Mouse (Mus musculus): ENCODE measurements around the gene Pdxdc1. TPM values are rescaled to one million over a fixed set of nuclear protein-coding genes. Genes with fewer than 3 reads are reported as not detected.

Gene Pdxdc1
- polyA plus RNA-seq, 2 experiments = 105 to 109 TPM

DNA sequence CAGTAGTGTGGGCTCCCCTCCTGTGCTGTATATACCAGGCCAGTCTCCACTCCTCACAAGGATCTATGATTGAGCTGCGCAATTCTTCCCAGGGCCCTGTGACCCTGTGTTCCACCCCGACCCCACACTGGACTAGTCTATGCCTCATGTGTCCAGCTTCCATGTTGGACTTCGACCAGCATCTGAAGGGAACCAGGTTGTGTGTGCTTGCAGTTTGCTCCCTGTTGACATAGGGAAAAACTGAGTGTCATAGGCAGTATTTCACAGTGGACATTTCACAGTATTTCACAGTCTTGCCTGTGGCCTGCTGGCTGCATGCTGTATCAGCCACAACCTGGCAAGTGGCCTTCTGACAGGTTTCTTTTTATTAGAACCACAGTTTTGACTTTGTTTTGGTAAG, 89.7 kb downstream of the Pdxdc1 start:
- Histone ChIP-seq H3K4me2 (replicated peaks; ENCODE audit: low read depth, low read length, severe bottlenecking) (no peak overlapping the region), H3K9me3 (ENCODE audit: control insufficient read depth, low read length) (no peaks in the 10 kb centered on the region), H3K36me3 (ENCODE audit: control insufficient read depth, insufficient read depth, low read length) (peaks cover 75% of the 10 kb centered on the region), H3K4me1 (ENCODE audit: control insufficient read depth, insufficient read depth, low read length) (no peaks in the 10 kb centered on the region), H3K27ac (replicated peaks; ENCODE audit: low read depth, low read length) (no peak overlapping the region), H3K9ac (ENCODE audit: low read depth, low read length, severe bottlenecking) (no peak overlapping the region), H3K4me3 (replicated peaks; ENCODE audit: low read length) (no peak overlapping the region), H3K27me3 (ENCODE audit: control insufficient read depth, insufficient read depth, low read length) (no peaks in the 10 kb centered on the region)
- no peak for TF ChIP-seq POLR2A (IDR thresholded peaks at IDR 0.05; ENCODE audit: borderline replicate concordance, extremely low read depth, insufficient read depth, insufficient read length)
- WGBS = 91% methylated on average over 3 of the region's 3 CpGs
- ATAC-seq (ENCODE audit: low FRiP score, low read depth) = no peak
- no peak for DNase-seq (ENCODE audit: low spot score)

DNA sequence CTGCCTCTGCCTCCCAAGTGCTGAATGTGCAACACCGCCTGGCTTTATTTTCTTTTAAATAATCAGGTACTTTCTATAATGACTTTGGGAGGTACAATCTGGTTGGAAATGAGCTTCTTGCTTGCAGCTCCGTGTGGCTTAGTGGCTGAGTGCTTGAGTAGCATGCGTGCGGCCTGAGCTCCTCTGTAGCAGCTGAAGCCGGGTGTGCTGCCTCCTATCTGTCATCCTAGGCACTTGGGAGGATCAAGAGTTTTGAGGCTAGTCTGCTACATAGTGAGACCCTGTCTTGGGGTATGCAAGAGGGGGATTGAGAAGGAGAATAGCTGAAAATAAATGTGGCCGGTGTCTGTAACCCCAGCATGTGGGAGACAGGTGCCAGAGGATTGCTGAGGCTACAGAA, 90.8 kb downstream of the Pdxdc1 start:
- ATAC-seq (ENCODE audit: low FRiP score, low read depth) (no peak), DNase-seq (ENCODE audit: low spot score) (no peak)
- Histone ChIP-seq H3K9ac (ENCODE audit: low read depth, low read length, severe bottlenecking) (no peak overlapping the region), H3K27ac (replicated peaks; ENCODE audit: low read depth, low read length) (no peak overlapping the region), H3K4me1 (ENCODE audit: control insufficient read depth, insufficient read depth, low read length) (no peaks in the 10 kb centered on the region), H3K4me2 (replicated peaks; ENCODE audit: low read depth, low read length, severe bottlenecking) (no peak overlapping the region), H3K4me3 (replicated peaks; ENCODE audit: low read length) (no peak overlapping the region), H3K36me3 (ENCODE audit: control insufficient read depth, insufficient read depth, low read length) (peaks cover 85% of the 10 kb centered on the region), H3K9me3 (ENCODE audit: control insufficient read depth, low read length) (no peaks in the 10 kb centered on the region), H3K27me3 (ENCODE audit: control insufficient read depth, insufficient read depth, low read length) (no peaks in the 10 kb centered on the region)
- WGBS = 92% methylated on average over 6 of the region's 6 CpGs
- TF ChIP-seq POLR2A (IDR thresholded peaks at IDR 0.05; ENCODE audit: borderline replicate concordance, extremely low read depth, insufficient read depth, insufficient read length) = no peak

DNA sequence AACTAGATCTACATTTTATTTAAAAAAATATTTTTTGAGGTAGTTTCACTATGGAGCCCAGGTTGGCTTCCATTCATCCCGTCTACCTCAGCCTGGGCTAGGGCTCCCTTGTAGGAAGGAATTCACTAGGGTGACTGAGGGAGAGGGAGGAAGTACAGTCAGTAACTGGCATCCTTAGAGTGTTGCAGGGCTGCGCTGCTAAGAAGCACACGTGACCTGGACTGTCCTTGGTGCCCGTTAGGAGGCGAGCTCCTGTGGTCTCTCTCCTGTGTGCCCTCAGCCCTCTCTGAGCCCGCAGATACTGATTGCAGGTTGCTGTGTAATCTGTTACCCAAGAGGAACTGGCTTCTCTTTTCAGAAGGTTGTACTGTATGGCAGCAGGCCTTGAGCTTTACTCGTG, 94.5 kb downstream of the Pdxdc1 start:
- H3K9ac ChIP-seq (ENCODE audit: low read depth, low read length, severe bottlenecking) = no peak overlapping the region
- no peaks in the 10 kb centered on the region for H3K4me1 ChIP-seq (ENCODE audit: control insufficient read depth, insufficient read depth, low read length)
- no peaks in the 10 kb centered on the region for H3K27me3 ChIP-seq (ENCODE audit: control insufficient read depth, insufficient read depth, low read length)
- no peak overlapping the region for H3K27ac ChIP-seq (replicated peaks; ENCODE audit: low read depth, low read length)
- DNase-seq (ENCODE audit: low spot score) = no peak
- no peak for TF ChIP-seq POLR2A (IDR thresholded peaks at IDR 0.05; ENCODE audit: borderline replicate concordance, extremely low read depth, insufficient read depth, insufficient read length)
- H3K4me2 ChIP-seq (replicated peaks; ENCODE audit: low read depth, low read length, severe bottlenecking) = no peak overlapping the region
- ATAC-seq (ENCODE audit: low FRiP score, low read depth) = no peak
- H3K4me3 ChIP-seq (replicated peaks; ENCODE audit: low read length) = no peak overlapping the region
- 94% methylated on average over 7 of the region's 7 CpGs for WGBS
- no peaks in the 10 kb centered on the region for H3K9me3 ChIP-seq (ENCODE audit: control insufficient read depth, low read length)
- peaks cover 96% of the 10 kb centered on the region for H3K36me3 ChIP-seq (ENCODE audit: control insufficient read depth, insufficient read depth, low read length)

DNA sequence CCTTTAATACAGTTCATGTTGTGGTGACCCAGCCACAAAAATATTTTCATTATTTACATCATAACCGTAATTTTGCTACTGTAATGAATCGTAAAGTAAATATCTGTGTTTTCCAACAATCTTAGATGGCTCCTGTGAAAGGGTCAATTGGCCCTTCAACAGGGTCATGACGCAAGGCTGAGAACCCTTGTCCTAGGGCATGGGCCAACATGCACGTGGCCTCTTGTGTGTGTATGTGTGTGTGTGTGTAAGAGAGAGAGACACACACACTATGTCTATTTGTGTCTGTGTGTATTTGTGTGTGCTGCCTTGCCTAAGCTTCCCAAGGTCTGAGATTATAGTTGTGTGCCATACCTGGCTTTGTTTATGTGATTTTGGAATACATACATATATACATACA, 95.3 kb downstream of the Pdxdc1 start:
- H3K27me3 ChIP-seq (ENCODE audit: control insufficient read depth, insufficient read depth, low read length) = no peaks in the 10 kb centered on the region
- WGBS = 94% methylated on average over 4 of the region's 4 CpGs
- H3K27ac ChIP-seq (replicated peaks; ENCODE audit: low read depth, low read length) = no peak overlapping the region
- H3K4me2 ChIP-seq (replicated peaks; ENCODE audit: low read depth, low read length, severe bottlenecking) = no peak overlapping the region
- no peaks in the 10 kb centered on the region for H3K9me3 ChIP-seq (ENCODE audit: control insufficient read depth, low read length)
- H3K9ac ChIP-seq (ENCODE audit: low read depth, low read length, severe bottlenecking) = no peak overlapping the region
- DNase-seq (ENCODE audit: low spot score) (no peak), ATAC-seq (ENCODE audit: low FRiP score, low read depth) (no peak)
- peaks cover 94% of the 10 kb centered on the region for H3K36me3 ChIP-seq (ENCODE audit: control insufficient read depth, insufficient read depth, low read length)
- TF ChIP-seq POLR2A (IDR thresholded peaks at IDR 0.05; ENCODE audit: borderline replicate concordance, extremely low read depth, insufficient read depth, insufficient read length) = no peak
- H3K4me1 ChIP-seq (ENCODE audit: control insufficient read depth, insufficient read depth, low read length) = no peaks in the 10 kb centered on the region
- no peak overlapping the region for H3K4me3 ChIP-seq (replicated peaks; ENCODE audit: low read length)

GRCm38 (mm10) chr16:13804666-13805065, 98.3 kb downstream of the Pdxdc1 start:
- no peak for DNase-seq (ENCODE audit: low spot score)
- no peaks in the 10 kb centered on the region for H3K4me1 ChIP-seq (ENCODE audit: control insufficient read depth, insufficient read depth, low read length)
- H3K27ac ChIP-seq (replicated peaks; ENCODE audit: low read depth, low read length) = no peak overlapping the region
- no peak for ATAC-seq (ENCODE audit: low FRiP score, low read depth)
- H3K9me3 ChIP-seq (ENCODE audit: control insufficient read depth, low read length) = no peaks in the 10 kb centered on the region
- no peak overlapping the region for H3K9ac ChIP-seq (ENCODE audit: low read depth, low read length, severe bottlenecking)
- no peak overlapping the region for H3K4me3 ChIP-seq (replicated peaks; ENCODE audit: low read length)
- 84% methylated on average over 5 of the region's 5 CpGs for WGBS
- no peaks in the 10 kb centered on the region for H3K27me3 ChIP-seq (ENCODE audit: control insufficient read depth, insufficient read depth, low read length)
- no peak overlapping the region for H3K4me2 ChIP-seq (replicated peaks; ENCODE audit: low read depth, low read length, severe bottlenecking)
- H3K36me3 ChIP-seq (ENCODE audit: control insufficient read depth, insufficient read depth, low read length) = peaks cover 91% of the 10 kb centered on the region
- TF ChIP-seq POLR2A (IDR thresholded peaks at IDR 0.05; ENCODE audit: borderline replicate concordance, extremely low read depth, insufficient read depth, insufficient read length) = no peak

DNA sequence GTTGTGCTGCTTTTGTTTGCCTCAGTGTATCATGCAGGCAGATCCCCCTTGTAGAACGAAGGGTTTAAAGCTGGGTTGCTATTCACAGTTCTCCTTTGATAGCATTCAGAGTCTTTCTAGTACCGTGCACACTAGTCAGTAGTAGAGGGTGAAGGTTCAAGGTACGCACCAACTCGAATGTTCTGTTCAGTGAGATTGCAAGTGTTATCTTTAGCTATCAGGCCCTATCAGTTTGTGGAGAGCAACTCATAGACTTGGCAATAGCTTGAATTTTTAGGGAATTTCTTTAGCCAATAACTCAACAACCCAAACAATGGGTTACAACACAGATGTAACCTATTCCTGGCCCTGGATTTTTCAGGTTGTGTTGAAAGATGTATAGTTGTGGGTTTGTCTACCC, 101.7 kb downstream of the Pdxdc1 start:
- TF ChIP-seq POLR2A (IDR thresholded peaks at IDR 0.05; ENCODE audit: borderline replicate concordance, extremely low read depth, insufficient read depth, insufficient read length) = no peak
- Histone ChIP-seq H3K4me1 (ENCODE audit: control insufficient read depth, insufficient read depth, low read length) (no peaks in the 10 kb centered on the region), H3K27ac (replicated peaks; ENCODE audit: low read depth, low read length) (no peak overlapping the region), H3K36me3 (ENCODE audit: control insufficient read depth, insufficient read depth, low read length) (peaks cover 86% of the 10 kb centered on the region), H3K9me3 (ENCODE audit: control insufficient read depth, low read length) (no peaks in the 10 kb centered on the region), H3K4me3 (replicated peaks; ENCODE audit: low read length) (no peak overlapping the region), H3K9ac (ENCODE audit: low read depth, low read length, severe bottlenecking) (no peak overlapping the region), H3K27me3 (ENCODE audit: control insufficient read depth, insufficient read depth, low read length) (no peaks in the 10 kb centered on the region), H3K4me2 (replicated peaks; ENCODE audit: low read depth, low read length, severe bottlenecking) (no peak overlapping the region)
- DNase-seq (ENCODE audit: low spot score) (no peak), ATAC-seq (ENCODE audit: low FRiP score, low read depth) (no peak)
- WGBS = 96% methylated on average over 4 of the region's 4 CpGs

All from limb, embryonic 14.5 days (tissue).